Mouse (Mus musculus): Measurements from ENCODE around the gene Ndrg4. TPM values are rescaled to one million over a fixed set of nuclear protein-coding genes. Genes with fewer than 3 reads are reported as not detected.
A peak's percentile ranks its signal among the peaks of the same experiment; 100 is the strongest.

Ndrg4 gene
- polyA plus RNA-seq (2015; fragmentation: Nextera tagmentation; extraction: Ambion mirVana) = 1.6 and 1.7 TPM in 2 replicates

DNA sequence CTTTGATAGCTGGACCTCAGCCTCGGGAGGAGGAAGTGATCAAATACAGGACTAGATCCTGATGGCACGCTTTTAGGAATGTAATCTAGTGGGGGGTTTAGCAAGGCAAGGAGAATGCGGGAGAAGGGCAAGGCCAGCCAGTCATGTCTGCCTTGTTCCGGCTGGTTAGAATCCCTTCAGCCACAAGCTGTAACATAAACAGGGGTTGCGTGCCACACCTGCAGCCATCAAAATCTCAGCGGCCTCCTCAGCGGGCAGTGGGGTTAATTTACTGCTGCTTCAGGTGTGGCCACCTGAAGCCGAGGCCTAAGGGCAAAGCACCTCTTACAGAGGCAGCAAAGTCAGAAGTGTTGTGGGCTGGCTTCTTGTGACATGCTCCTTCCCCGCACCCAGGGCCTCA lies at the start of gene Ndrg4:
Ndrg4 (plus strand) TSS at position 350 of the 400 bp plus-strand sequence.
- H3K27me3 ChIP-seq = peaks cover 89% of the 10 kb centered on the region
- H3K9ac ChIP-seq = no peak within 1 kb of the TSS

DNA sequence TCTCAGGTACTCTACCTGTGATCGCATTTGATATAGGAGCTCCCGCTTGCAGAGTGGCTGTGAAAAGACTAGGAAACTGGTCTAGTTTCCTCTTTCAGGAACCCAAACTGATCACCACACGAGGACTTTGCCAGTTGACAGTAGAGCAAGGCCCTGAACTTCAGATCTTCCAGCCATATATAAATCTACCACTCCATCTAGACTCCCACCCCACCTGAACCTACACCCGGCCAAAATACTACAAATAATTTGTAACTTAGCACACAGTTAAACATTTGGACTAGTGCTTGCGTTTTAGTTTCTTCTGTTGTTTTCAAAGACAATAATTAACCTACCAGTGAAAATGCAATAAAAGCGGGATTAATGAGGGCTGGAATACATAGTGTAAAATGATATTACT lies 43.9 kb upstream of the Ndrg4 start:
- Histone ChIP-seq H3K36me3 (peaks cover 3% of the 10 kb centered on the region; the same call in 1 of the 2 replicates), H3K27me3 (0 out of 2 replicates have a peak, but pooled peaks cover 9% of the 10 kb centered on the region), H3K4me3 (replicated peaks) (no peak overlapping the region), H3K9ac (no peak overlapping the region), H3K4me1 (replicated peaks) (peaks cover 22% of the 10 kb centered on the region), H3K9me3 (replicated peaks) (no peaks in the 10 kb centered on the region), H3K4me2 (peak overlapping the region; percentile 85), H3K27ac (no peak overlapping the region)
- WGBS (ENCODE audit: insufficient replicate concordance) = 77% methylated on average over 6 of the region's 6 CpGs
- ATAC-seq (ENCODE audit: low read depth) (no peak), DNase-seq (no peak)

More for the DNA sequence above, at the start of gene Ndrg4:
- Histone ChIP-seq H3K4me2 (peak within 1 kb of the TSS; percentile 66), H3K9me3 (replicated peaks) (no peaks in the 10 kb centered on the region), H3K36me3 (no peaks in the 10 kb centered on the region), H3K4me3 (replicated peaks) (peak within 1 kb of the TSS; percentile 49), H3K27ac (no peak within 1 kb of the TSS), H3K4me1 (replicated peaks) (peaks cover 11% of the 10 kb centered on the region; the same call in 1 of the 2 replicates)
- DNase-seq (no peak), ATAC-seq (ENCODE audit: low read depth) (no peak)
- 36% methylated on average over 9 of the region's 9 CpGs for WGBS (ENCODE audit: insufficient replicate concordance)

DNA sequence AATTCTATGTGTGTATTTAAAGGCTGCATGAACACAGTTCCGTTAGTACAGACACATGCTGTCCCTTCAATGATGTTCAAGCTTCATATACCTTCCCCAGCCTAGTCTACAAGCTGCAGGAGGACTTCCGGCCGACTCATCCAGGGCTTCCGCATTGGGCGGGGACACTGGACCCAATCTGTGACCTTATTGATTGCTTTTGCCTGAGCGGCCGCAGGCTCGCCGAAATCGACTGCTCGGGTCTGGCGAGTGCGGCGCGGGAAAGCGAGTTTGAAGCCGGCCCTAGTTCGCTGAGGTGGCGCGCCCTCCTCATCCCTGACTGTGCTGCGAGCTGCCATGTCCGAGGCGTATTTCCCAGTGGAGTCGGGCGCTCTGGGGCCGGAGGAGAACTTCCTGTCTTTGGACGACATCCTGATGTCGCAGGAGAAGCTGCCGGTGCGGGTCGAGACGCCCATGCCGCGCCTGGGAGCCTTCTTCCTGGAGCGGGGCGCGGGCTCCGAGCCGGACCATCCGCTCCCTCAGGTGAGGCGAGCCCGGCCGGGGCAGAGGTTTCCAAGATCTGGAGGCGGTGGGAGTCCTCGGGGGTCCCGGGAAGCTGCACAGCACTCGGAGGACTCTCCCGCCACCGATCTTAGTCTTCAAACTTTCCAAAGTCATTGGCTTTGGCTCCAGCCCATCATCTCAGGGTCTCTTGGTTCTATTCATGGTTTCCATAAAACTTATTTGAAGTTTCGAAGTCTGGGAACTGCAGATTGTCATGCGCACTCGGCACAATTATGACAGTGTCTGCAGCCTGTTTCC lies 43.3 kb upstream of the Ndrg4 start, which contains the start of gene Gins3:
Gins3 (plus strand) TSS at position 192 of the 801 bp plus-strand sequence.
- under 1% methylated on average over 52 of the region's 52 CpGs for WGBS (ENCODE audit: insufficient replicate concordance)
- Histone ChIP-seq H3K4me1 (replicated peaks) (peaks cover 22% of the 10 kb centered on the region), H3K9ac (peak within 1 kb of the TSS; percentile 90), H3K27ac (peak within 1 kb of the TSS; percentile 67), H3K27me3 (0 out of 2 replicates have a peak, but pooled peaks cover 3% of the 10 kb centered on the region), H3K36me3 (peaks cover 7% of the 10 kb centered on the region), H3K4me2 (peak within 1 kb of the TSS; percentile 85), H3K4me3 (replicated peaks) (peak within 1 kb of the TSS; percentile 88), H3K9me3 (replicated peaks) (no peaks in the 10 kb centered on the region)
- DNase-seq = peak; percentile 89
- peak; percentile 92 for ATAC-seq (ENCODE audit: low read depth)

DNA sequence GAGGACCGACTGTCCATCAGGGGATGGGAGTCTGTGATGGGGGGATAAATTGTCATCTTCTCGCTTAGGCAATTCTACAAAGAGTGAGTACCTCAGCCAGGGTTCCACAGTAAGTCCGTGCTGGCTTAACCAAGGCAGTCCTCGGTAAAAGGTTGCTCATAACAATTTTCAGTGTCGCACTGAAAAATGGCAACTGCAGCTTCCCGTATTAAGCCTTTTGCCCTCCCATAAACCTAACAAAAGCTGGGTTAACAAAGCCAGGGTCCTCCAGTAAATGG lies 42.8 kb upstream of the Ndrg4 start:
- Histone ChIP-seq H3K27me3 (no peaks in the 10 kb centered on the region), H3K4me3 (replicated peaks) (peak overlapping the region; percentile 88), H3K4me1 (replicated peaks) (peaks cover 22% of the 10 kb centered on the region), H3K4me2 (peak overlapping the region; percentile 85), H3K27ac (peak overlapping the region; percentile 67; the same call in 1 of the 2 replicates), H3K9me3 (replicated peaks) (no peaks in the 10 kb centered on the region), H3K9ac (peak overlapping the region; percentile 90), H3K36me3 (peaks cover 12% of the 10 kb centered on the region)
- WGBS (ENCODE audit: insufficient replicate concordance) = 3% methylated on average over 6 of the region's 6 CpGs
- no peak; the same call in 1 of the 2 replicates for ATAC-seq (ENCODE audit: low read depth)
- no peak for DNase-seq

DNA sequence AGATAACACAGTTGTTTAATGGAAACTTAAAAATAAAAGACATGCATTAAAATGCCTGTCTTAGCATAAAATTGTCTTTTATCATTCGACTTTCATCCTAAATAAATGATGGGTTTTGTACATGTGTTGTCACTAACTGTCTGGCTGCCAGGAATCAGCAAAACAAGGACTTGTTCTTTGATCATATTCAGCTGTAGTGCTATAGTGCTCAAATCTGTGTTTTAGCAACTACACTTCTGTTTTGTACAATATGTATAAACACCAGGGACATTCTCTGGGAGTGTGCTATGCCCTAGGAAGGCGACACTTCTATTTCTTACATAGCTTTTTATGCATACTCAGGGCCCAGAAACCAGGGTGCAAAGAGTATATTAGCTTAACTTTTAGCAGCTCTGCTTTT lies 31.8 kb upstream of the Ndrg4 start:
- Histone ChIP-seq H3K36me3 (peaks cover 35% of the 10 kb centered on the region), H3K27ac (no peak overlapping the region), H3K4me3 (replicated peaks) (no peak overlapping the region), H3K4me1 (replicated peaks) (peaks cover 9% of the 10 kb centered on the region), H3K9ac (no peak overlapping the region), H3K9me3 (replicated peaks) (no peaks in the 10 kb centered on the region), H3K4me2 (no peak overlapping the region), H3K27me3 (no peaks in the 10 kb centered on the region)
- ATAC-seq (ENCODE audit: low read depth) = no peak
- DNase-seq = no peak
- 83% methylated on average over 2 of the region's 2 CpGs for WGBS (ENCODE audit: insufficient replicate concordance)

DNA sequence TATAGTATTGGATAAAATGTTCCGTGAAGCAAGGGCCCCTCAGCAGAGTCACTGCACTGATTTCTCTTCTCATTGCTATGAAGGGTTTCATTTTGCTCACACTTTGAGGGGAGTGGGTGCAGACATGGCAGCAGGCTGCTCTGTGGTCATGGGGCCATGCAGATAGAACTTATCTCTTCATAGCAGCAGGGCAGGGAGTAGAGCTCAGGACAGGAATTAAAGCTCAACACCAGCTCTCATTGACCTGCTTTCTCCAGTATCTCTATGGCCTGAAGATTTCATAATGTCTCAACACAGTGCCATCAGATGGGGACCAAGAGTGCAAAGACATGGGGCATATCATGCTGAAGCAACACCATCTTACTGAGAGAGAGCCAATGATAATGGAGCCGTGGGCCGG lies 28.5 kb upstream of the Ndrg4 start:
- Histone ChIP-seq H3K9ac (no peak overlapping the region), H3K27me3 (no peaks in the 10 kb centered on the region), H3K27ac (no peak overlapping the region), H3K36me3 (peaks cover 16% of the 10 kb centered on the region), H3K4me2 (no peak overlapping the region), H3K4me1 (replicated peaks) (peaks cover 9% of the 10 kb centered on the region), H3K4me3 (replicated peaks) (no peak overlapping the region), H3K9me3 (replicated peaks) (no peaks in the 10 kb centered on the region)
- 37% methylated on average over 3 of the region's 3 CpGs for WGBS (ENCODE audit: insufficient replicate concordance)
- DNase-seq = peak; percentile 22
- peak; percentile 75 for ATAC-seq (ENCODE audit: low read depth)

DNA sequence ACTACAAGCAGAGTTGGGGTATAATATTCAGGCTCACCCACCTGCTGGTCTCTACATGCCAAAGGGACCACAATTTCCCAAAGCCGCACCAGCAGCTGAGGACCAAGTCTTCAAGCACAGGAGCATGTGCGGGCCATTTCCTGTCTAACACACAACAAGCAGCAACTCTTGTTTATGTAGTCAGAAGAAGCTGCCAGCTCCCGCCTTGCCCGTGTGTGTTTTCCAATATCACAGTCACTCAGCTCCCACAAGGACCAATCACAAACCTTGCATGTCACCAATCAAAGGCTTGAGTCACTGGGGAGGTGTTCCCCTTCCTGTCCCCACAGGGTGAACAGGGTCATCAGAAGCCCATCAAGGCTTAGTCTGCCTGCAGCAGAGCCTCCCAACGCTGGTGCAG lies 23.4 kb upstream of the Ndrg4 start:
- Histone ChIP-seq H3K27ac (no peak overlapping the region), H3K4me2 (no peak overlapping the region), H3K27me3 (0 out of 2 replicates have a peak, but pooled peaks cover 3% of the 10 kb centered on the region), H3K4me1 (replicated peaks) (peaks cover 3% of the 10 kb centered on the region), H3K4me3 (replicated peaks) (no peak overlapping the region), H3K9ac (no peak overlapping the region), H3K36me3 (no peaks in the 10 kb centered on the region), H3K9me3 (replicated peaks) (no peaks in the 10 kb centered on the region)
- ATAC-seq (ENCODE audit: low read depth) (no peak), DNase-seq (no peak)
- WGBS (ENCODE audit: insufficient replicate concordance) = 64% methylated on average over 5 of the region's 5 CpGs

DNA sequence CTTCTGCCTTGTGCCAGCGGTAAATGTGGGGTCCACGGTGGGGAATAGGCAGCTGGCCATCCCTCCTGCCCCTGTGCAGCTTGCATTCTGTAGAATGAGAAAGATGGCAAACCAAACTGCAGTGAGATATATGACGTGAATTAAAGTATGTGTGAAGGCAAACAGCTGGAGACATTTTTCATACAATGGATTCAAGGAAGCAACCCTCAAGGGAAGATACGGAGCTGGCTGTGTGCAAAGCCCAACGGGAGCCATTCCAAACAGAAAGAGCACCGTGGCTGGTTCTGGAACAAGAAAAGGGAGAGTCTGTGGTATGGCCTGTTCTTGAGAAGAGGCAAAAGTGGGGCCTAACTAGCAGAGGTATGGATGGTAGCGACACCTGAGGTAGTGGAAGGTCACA lies 20.9 kb upstream of the Ndrg4 start:
- WGBS (ENCODE audit: insufficient replicate concordance) = 72% methylated on average over 7 of the region's 7 CpGs
- no peak for DNase-seq

DNA sequence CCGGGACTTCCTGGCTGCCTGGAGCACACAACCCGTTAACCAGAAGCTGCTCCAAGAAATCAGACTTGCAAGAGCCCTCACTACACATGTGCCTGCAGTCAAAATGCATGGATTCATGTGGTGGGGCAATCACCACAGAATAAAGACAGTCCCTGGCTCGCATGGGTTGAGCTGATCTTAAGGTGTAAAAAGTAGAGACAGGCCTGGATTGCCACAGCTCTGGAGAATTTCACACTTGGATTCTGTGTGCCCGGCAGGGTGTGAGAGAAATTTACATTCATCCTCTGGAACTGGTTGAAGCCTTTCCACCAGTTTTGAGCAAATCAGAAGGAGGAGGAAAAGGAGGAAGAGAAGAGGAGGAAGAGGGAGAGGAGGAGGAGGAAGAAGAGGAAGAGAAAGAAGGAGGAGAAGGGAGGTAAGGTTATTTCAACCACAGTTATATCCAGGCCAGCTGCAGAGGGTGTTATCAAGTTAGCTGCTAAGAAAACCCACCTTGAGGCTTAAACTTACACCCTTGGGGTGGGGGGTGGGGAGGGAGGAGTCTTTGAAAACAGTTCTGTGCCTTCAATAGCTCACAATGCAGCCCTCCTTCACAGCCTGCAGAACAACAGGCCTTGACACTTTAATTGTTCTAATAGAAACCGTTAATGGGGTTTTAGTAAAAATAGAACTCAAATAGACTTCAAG lies 20.3 kb upstream of the Ndrg4 start:
- H3K9me3 ChIP-seq (replicated peaks) = no peaks in the 10 kb centered on the region
- H3K4me2 ChIP-seq = no peak overlapping the region
- no peak for ATAC-seq (ENCODE audit: low read depth)
- no peak overlapping the region for H3K4me3 ChIP-seq (replicated peaks)
- 52% methylated on average over 5 of the region's 5 CpGs for WGBS (ENCODE audit: insufficient replicate concordance)
- no peak overlapping the region for H3K9ac ChIP-seq
- H3K27me3 ChIP-seq = 0 out of 2 replicates have a peak, but pooled peaks cover 3% of the 10 kb centered on the region
- H3K27ac ChIP-seq = no peak overlapping the region
- no peak for DNase-seq
- no peaks in the 10 kb centered on the region for H3K4me1 ChIP-seq (replicated peaks)
- H3K36me3 ChIP-seq = no peaks in the 10 kb centered on the region

More for the DNA sequence above, 20.9 kb upstream of the Ndrg4 start:
- Histone ChIP-seq H3K27me3 (0 out of 2 replicates have a peak, but pooled peaks cover 3% of the 10 kb centered on the region), H3K36me3 (no peaks in the 10 kb centered on the region), H3K27ac (no peak overlapping the region), H3K4me2 (no peak overlapping the region), H3K9me3 (replicated peaks) (no peaks in the 10 kb centered on the region), H3K4me1 (replicated peaks) (no peaks in the 10 kb centered on the region), H3K4me3 (replicated peaks) (no peak overlapping the region), H3K9ac (no peak overlapping the region)
- no peak for ATAC-seq (ENCODE audit: low read depth)

DNA sequence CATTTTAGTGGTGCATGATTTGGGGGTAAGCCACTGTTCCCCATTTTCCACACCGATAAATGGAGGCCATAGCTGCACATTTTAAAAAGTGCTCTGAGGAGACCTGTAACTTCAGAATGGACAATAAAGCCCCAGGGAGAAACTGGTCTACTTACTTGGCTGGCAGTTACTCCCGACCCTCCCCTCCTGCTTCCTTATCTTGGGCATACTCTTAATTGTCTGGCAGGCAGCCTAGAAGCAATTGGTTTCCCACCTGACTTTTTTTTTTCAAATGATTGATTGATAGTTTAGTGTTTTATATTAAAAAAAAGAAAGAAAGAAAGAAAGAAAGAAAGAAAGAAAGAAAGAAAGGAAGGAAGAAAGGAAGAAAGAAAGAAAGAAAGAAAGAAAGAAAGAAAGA lies 19.3 kb upstream of the Ndrg4 start:
- Histone ChIP-seq H3K4me1 (replicated peaks) (no peaks in the 10 kb centered on the region), H3K4me2 (no peak overlapping the region), H3K36me3 (no peaks in the 10 kb centered on the region), H3K4me3 (replicated peaks) (no peak overlapping the region), H3K9me3 (replicated peaks) (no peaks in the 10 kb centered on the region), H3K9ac (no peak overlapping the region), H3K27ac (no peak overlapping the region), H3K27me3 (0 out of 2 replicates have a peak, but pooled peaks cover 3% of the 10 kb centered on the region)
- DNase-seq (no peak), ATAC-seq (ENCODE audit: low read depth) (no peak)
- 44% methylated on average over 2 of the region's 2 CpGs for WGBS (ENCODE audit: insufficient replicate concordance)

DNA sequence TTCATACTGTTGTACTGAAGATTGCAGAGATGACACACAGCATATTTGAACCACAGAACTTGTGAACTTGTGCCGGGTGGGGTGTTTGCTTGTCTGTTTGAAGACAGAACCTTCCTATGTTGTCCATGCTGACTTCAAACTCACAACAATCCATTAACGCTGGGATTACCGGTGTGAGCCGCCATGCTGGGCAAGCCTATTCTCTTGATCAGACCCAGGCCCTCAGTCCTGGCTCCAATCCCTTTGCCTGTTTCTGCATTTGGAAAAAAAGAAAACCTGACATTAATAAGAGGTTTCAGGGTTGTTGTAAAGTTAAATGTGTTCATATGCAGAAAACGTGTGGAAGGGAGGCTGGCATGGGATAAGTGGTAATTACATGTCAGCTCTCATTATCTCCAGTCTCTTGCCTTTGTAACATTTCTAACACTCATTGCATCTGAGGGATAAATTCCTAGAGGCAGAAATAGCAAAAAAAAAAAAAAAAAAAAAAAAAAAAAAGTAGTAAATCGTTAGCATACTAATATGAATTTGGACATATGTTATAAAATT lies 16.4 kb upstream of the Ndrg4 start:
- Histone ChIP-seq H3K36me3 (no peaks in the 10 kb centered on the region), H3K27ac (no peak overlapping the region), H3K27me3 (0 out of 2 replicates have a peak, but pooled peaks cover 3% of the 10 kb centered on the region), H3K4me3 (replicated peaks) (no peak overlapping the region), H3K9me3 (replicated peaks) (no peaks in the 10 kb centered on the region), H3K4me2 (no peak overlapping the region), H3K9ac (no peak overlapping the region), H3K4me1 (replicated peaks) (peaks cover 4% of the 10 kb centered on the region; the same call in 1 of the 2 replicates)
- no peak for ATAC-seq (ENCODE audit: low read depth)
- DNase-seq = no peak
- 73% methylated on average over 6 of the region's 6 CpGs for WGBS (ENCODE audit: insufficient replicate concordance)
